ENCODE assay signal across 15 mouse cellular contexts in genomic region chr4:150487109-150487508, GRCm38 (mm10).
A peak's percentile ranks its signal among the peaks of the same experiment; 100 is the strongest.
DNase-seq lines count a peak whose midpoint lies in the region; ATAC-seq and TF ChIP-seq lines count a peak whose summit lies in the region.
"Had no signal": no experiment of that assay in that cellular context is flagged by ENCODE, and none has a peak within 500 bp of the region (broad histone marks: within the 10 kb centered on the region; RNA-seq: fewer than 3 reads in every experiment).

No protein-coding gene starts in this region.

- peak overlapping the region; percentile 72; the same call in 1 of the 2 replicates for H3K27ac ChIP-seq in gastrocnemius, adult 2 months
- H3K27ac ChIP-seq in layer of hippocampus, adult 2 months, result peak overlapping the region; percentile 89
- peak overlapping the region; percentile 88 for H3K27ac ChIP-seq in embryonic facial prominence, embryonic 15.5 days (replicated peaks)
- 0 out of 2 replicates have a peak overlapping the region, but pooled peaks have one; percentile 37 for H3K27ac ChIP-seq in limb, embryonic 11.5 days (replicated peaks; ENCODE audit: low read depth, low read length)

- no peak overlapping the region for H3K4me3 ChIP-seq in gastrocnemius, adult 2 months
- no peak overlapping the region for H3K4me3 ChIP-seq in layer of hippocampus, adult 2 months
- no peak overlapping the region for H3K4me3 ChIP-seq in embryonic facial prominence, embryonic 15.5 days (replicated peaks)
- no peak overlapping the region for H3K4me3 ChIP-seq in limb, embryonic 11.5 days (ENCODE audit: low read depth, low read length)
- H3K4me3 ChIP-seq: liver, embryonic 15.5 days; megakaryocyte, embryonic 14.5 days had no signal

- H3K4me2 ChIP-seq in embryonic facial prominence, embryonic 15.5 days (replicated peaks), result no peak overlapping the region
- no peak overlapping the region for H3K4me2 ChIP-seq in limb, embryonic 11.5 days (ENCODE audit: low read depth, severe bottlenecking)
- H3K4me2 ChIP-seq: liver, embryonic 15.5 days had no signal

- WGBS in embryonic facial prominence, embryonic 15.5 days, result 53% methylated on average over 5 of the region's 5 CpGs
- WGBS in limb, embryonic 11.5 days, result 58% methylated on average over 5 of the region's 5 CpGs

- H3K36me3 ChIP-seq in embryonic facial prominence, embryonic 15.5 days, result no peaks in the 10 kb centered on the region
- no peaks in the 10 kb centered on the region for H3K36me3 ChIP-seq in limb, embryonic 11.5 days (ENCODE audit: control insufficient read depth, insufficient read depth, low read length)
- H3K36me3 ChIP-seq: liver, embryonic 15.5 days had no signal

- no peaks in the 10 kb centered on the region for H3K27me3 ChIP-seq in embryonic facial prominence, embryonic 15.5 days
- no peaks in the 10 kb centered on the region for H3K27me3 ChIP-seq in limb, embryonic 11.5 days (ENCODE audit: control insufficient read depth, insufficient read depth, low read length)
- H3K27me3 ChIP-seq: hindbrain, embryonic 15.5 days; liver, embryonic 15.5 days; megakaryocyte, embryonic 14.5 days had no signal

- peaks cover 30% of the 10 kb centered on the region for H3K4me1 ChIP-seq in embryonic facial prominence, embryonic 15.5 days
- H3K4me1 ChIP-seq in limb, embryonic 11.5 days (ENCODE audit: control insufficient read depth, insufficient read depth, low read length), result peaks cover 14% of the 10 kb centered on the region

- intact Hi-C loops in gastrocnemius, adult 2 months (cut with DNase I), result loop anchor here (5.0 to 10.0 kb wide), 2 partner anchors 110 to 418 kb away; no protein-coding TSS in a partner anchor

- no peaks in the 10 kb centered on the region for H3K9me3 ChIP-seq in embryonic facial prominence, embryonic 15.5 days (replicated peaks)
- H3K9me3 ChIP-seq in limb, embryonic 11.5 days (ENCODE audit: control insufficient read depth, low read length), result no peaks in the 10 kb centered on the region
- H3K9me3 ChIP-seq: hindbrain, embryonic 15.5 days; liver, embryonic 15.5 days; megakaryocyte, embryonic 14.5 days had no signal

- ATAC-seq in embryonic facial prominence, embryonic 15.5 days (ENCODE audit: insufficient number of reproducible peaks, low FRiP score, low TSS enrichment, low read depth), result no peak
- no peak for ATAC-seq in limb, embryonic 11.5 days (ENCODE audit: insufficient number of reproducible peaks, low FRiP score, low TSS enrichment, low read depth)

- DNase-seq in gastrocnemius, adult 2 months, result no peak
- DNase-seq in gastrocnemius, postnatal 4 days (ENCODE audit: low spot score in 2 of 2), result no peak
- DNase-seq in layer of hippocampus, adult 2 months (ENCODE audit: low spot score in 2 of 2), result no peak
- no peak for DNase-seq in layer of hippocampus, adult 8-10 months (ENCODE audit: low spot score in 2 of 2)
- DNase-seq in limb, embryonic 11.5 days (ENCODE audit: low spot score), result no peak
- DNase-seq in cerebellum, adult 9-10 months, result no peak
- DNase-seq in cerebellum, postnatal 36 days, result no peak
- DNase-seq: adrenal gland, adult 8-10 months; cerebellum, postnatal 10 days; right cerebral cortex, adult 18-20 months; thymus, adult 18-20 months had no signal

- no peak for TF ChIP-seq CTCF in gastrocnemius, adult 2 months (IDR thresholded peaks at IDR 0.05)
- TF ChIP-seq CTCF in layer of hippocampus, adult 2 months (conservative IDR thresholded peaks at IDR 0.05), result no peak

- no peak overlapping the region for H3K9ac ChIP-seq in embryonic facial prominence, embryonic 15.5 days
- H3K9ac ChIP-seq in limb, embryonic 11.5 days (ENCODE audit: low read length), result no peak overlapping the region
- H3K9ac ChIP-seq: hindbrain, embryonic 15.5 days; liver, embryonic 15.5 days had no signal

Comparison
In these comparisons a context has a peak if more than half of its experiments do, and no peak if none do; other contexts are left out.
1. H3K27ac ChIP-seq: peak in every context shown above with its lines; median percentile 89 in layer of hippocampus, adult 2 months; 88 in embryonic facial prominence, embryonic 15.5 days; 72 in gastrocnemius, adult 2 months; 37 in limb, embryonic 11.5 days.